In genomic region chr10:20141376-20141775, GRCm38 (mm10) we compare ENCODE assay signal across 14 mouse cellular contexts. TPM values are rescaled to one million over a fixed set of nuclear protein-coding genes. Genes with fewer than 3 reads are reported as not detected.
DNase-seq lines count a peak whose midpoint lies in the region; ATAC-seq and TF ChIP-seq lines count a peak whose summit lies in the region.
"Had no signal": no experiment of that assay in that cellular context is flagged by ENCODE, and none has a peak within 500 bp of the region (broad histone marks: within the 10 kb centered on the region; RNA-seq: fewer than 3 reads in every experiment).

No protein-coding gene starts in this region.

- H3K27me3 ChIP-seq in kidney, adult 2 months (replicated peaks; ENCODE audit: control insufficient read depth, insufficient read depth, low read length) = no peaks in the 10 kb centered on the region
- peaks cover 7% of the 10 kb centered on the region for H3K27me3 ChIP-seq in neural tube, embryonic 13.5 days
- peaks cover 22% of the 10 kb centered on the region for H3K27me3 ChIP-seq in hindbrain, embryonic 13.5 days

- no peak for TF ChIP-seq CTCF in kidney, adult 2 months (conservative IDR thresholded peaks at IDR 0.05; ENCODE audit: insufficient read depth, insufficient read length, low read depth, low read length)

- H3K27ac ChIP-seq in kidney, adult 2 months (ENCODE audit: insufficient read depth, low read depth, low read length) = peak overlapping the region; percentile 35; the same call in 1 of the 2 replicates
- no peak overlapping the region for H3K27ac ChIP-seq in neural tube, embryonic 13.5 days (replicated peaks)
- no peak overlapping the region for H3K27ac ChIP-seq in hindbrain, embryonic 13.5 days
- H3K27ac ChIP-seq: embryonic facial prominence, embryonic 10.5 days; limb, embryonic 12.5 days; lung, embryonic 15.5 days had no signal

- no peak for ATAC-seq in neural tube, embryonic 13.5 days (ENCODE audit: low read depth)
- ATAC-seq in hindbrain, embryonic 13.5 days (ENCODE audit: low FRiP score) = no peak

- peak overlapping the region; percentile 14; the same call in 1 of the 2 replicates for H3K4me2 ChIP-seq in neural tube, embryonic 13.5 days
- peak overlapping the region; percentile 5; the same call in 1 of the 2 replicates for H3K4me2 ChIP-seq in hindbrain, embryonic 13.5 days
- H3K4me2 ChIP-seq: heart, embryonic 12.5 days; limb, embryonic 12.5 days; lung, embryonic 15.5 days had no signal

- H3K4me1 ChIP-seq in kidney, adult 2 months (ENCODE audit: control insufficient read depth, insufficient read depth, low read length) = no peaks in the 10 kb centered on the region; the same call in 1 of the 2 replicates
- H3K4me1 ChIP-seq in neural tube, embryonic 13.5 days (replicated peaks) = no peaks in the 10 kb centered on the region
- H3K4me1 ChIP-seq in hindbrain, embryonic 13.5 days (replicated peaks) = no peaks in the 10 kb centered on the region
- H3K4me1 ChIP-seq: embryonic facial prominence, embryonic 10.5 days; heart, embryonic 12.5 days; limb, embryonic 12.5 days; lung, embryonic 15.5 days had no signal

- H3K4me3 ChIP-seq in kidney, adult 2 months (ENCODE audit: insufficient read depth, low read depth, low read length) = no peak overlapping the region
- H3K4me3 ChIP-seq in neural tube, embryonic 13.5 days = no peak overlapping the region
- no peak overlapping the region for H3K4me3 ChIP-seq in hindbrain, embryonic 13.5 days
- H3K4me3 ChIP-seq: embryonic facial prominence, embryonic 10.5 days; heart, embryonic 12.5 days; limb, embryonic 12.5 days; lung, embryonic 15.5 days had no signal

- no peaks in the 10 kb centered on the region for H3K9me3 ChIP-seq in neural tube, embryonic 13.5 days
- no peaks in the 10 kb centered on the region for H3K9me3 ChIP-seq in hindbrain, embryonic 13.5 days
- H3K9me3 ChIP-seq: embryonic facial prominence, embryonic 10.5 days; heart, embryonic 12.5 days; limb, embryonic 12.5 days; lung, embryonic 15.5 days had no signal

- DNase-seq in kidney, adult 2 months = no peak
- DNase-seq in kidney, adult 11 months = no peak
- no peak for DNase-seq in neural tube, embryonic 10.5 days (ENCODE audit: extremely low spot score, low spot score)
- DNase-seq in right cerebral cortex, postnatal 4 days = no peak
- no peak for DNase-seq in T-cell, adult 2 months (ENCODE audit: low spot score)
- DNase-seq in layer of hippocampus, adult 18-20 months (ENCODE audit: low spot score in 2 of 2) = no peak
- DNase-seq: cerebellum, adult 9-11 months; gastrocnemius, postnatal 25 days had no signal

- no peak for TF ChIP-seq POLR2A in kidney, adult 2 months (IDR thresholded peaks at IDR 0.05; ENCODE audit: low read depth, low read length)

- peaks cover 9% of the 10 kb centered on the region for H3K36me3 ChIP-seq in kidney, adult 2 months (ENCODE audit: control insufficient read depth, insufficient read depth, low read length)
- H3K36me3 ChIP-seq in neural tube, embryonic 13.5 days = no peaks in the 10 kb centered on the region
- no peaks in the 10 kb centered on the region for H3K36me3 ChIP-seq in hindbrain, embryonic 13.5 days
- H3K36me3 ChIP-seq: embryonic facial prominence, embryonic 10.5 days; limb, embryonic 12.5 days; lung, embryonic 15.5 days had no signal

- H3K9ac ChIP-seq in neural tube, embryonic 13.5 days = no peak overlapping the region
- no peak overlapping the region for H3K9ac ChIP-seq in hindbrain, embryonic 13.5 days
- H3K9ac ChIP-seq: heart, embryonic 12.5 days; limb, embryonic 12.5 days; lung, embryonic 15.5 days had no signal

- 51% methylated on average over 17 of the region's 17 CpGs for WGBS in kidney, adult 2 months
- 55% methylated on average over 17 of the region's 17 CpGs for WGBS in neural tube, embryonic 13.5 days
- 36% methylated on average over 17 of the region's 17 CpGs for WGBS in hindbrain, embryonic 13.5 days

RNA-seq across cellular contexts. Expression of gene Map7, which starts 6.9 kb away (rescaled TPM):
- 30.0 and 31.6 TPM in 2 replicates for polyA plus RNA-seq in kidney, adult 2 months (2012; rRNA removed)
- 15.3 and 17.8 TPM in 2 replicates for polyA plus RNA-seq in neural tube, embryonic 13.5 days (2015; fragmentation: Nextera tagmentation; extraction: Ambion mirVana)
- 10.3 and 10.6 TPM in 2 replicates for polyA plus RNA-seq in hindbrain, embryonic 13.5 days (2015; fragmentation: Nextera tagmentation; extraction: Ambion mirVana)
- 100 to 1,000 TPM; 117 to 134 TPM for total RNA-seq in layer of hippocampus, adult 18-20 months (2021)
